Mouse (Mus musculus) bone marrow macrophage, adult 2 months (primary cell): ENCODE results near the gene Tenm4. TPM values are rescaled to one million over a fixed set of nuclear protein-coding genes. Genes with fewer than 3 reads are reported as not detected.
"Not testable (repeated sequence)": the region's sequence is repeated elsewhere in the genome, so short reads cannot be mapped to it uniquely, and the experiment has no call there.

Source experiments
- H3K27ac ChIP-seq: 2 replicates; pipeline ENCODE4 v1.5.1; 2012; ENCODE audit warnings: low read depth, low read length; ENCODE audit not compliant: insufficient read depth
- H3K4me1 ChIP-seq: 2 replicates; pipeline ENCODE4 v1.6.1; 2012; ENCODE audit warnings: low read length; ENCODE audit not compliant: control insufficient read depth, insufficient read depth
- H3K4me3 ChIP-seq: 2 replicates; pipeline ENCODE4 v1.5.1; 2012; ENCODE audit warnings: mild to moderate bottlenecking, low read length, moderate library complexity; ENCODE audit not compliant: insufficient read depth
- CTCF ChIP-seq: IDR thresholded peaks from 2 replicates; pipeline ENCODE4 v1.5.1; 2012; ENCODE audit warnings: low read depth, mild to moderate bottlenecking, low read length, moderate library complexity
- POLR2A ChIP-seq: IDR thresholded peaks from 2 replicates; pipeline ENCODE4 v1.6.1; 2012; ENCODE audit warnings: mild to moderate bottlenecking, low read depth, low read length, borderline replicate concordance
- polyA plus RNA-seq: library from polyadenylated mRNA; stranded (reverse); fragments of >200 nt; gene quantifications from 2 replicates; pipeline ENCODE4 v1.2.4, GENCODE M21; 2012; ENCODE audit not compliant: missing spikeins, insufficient read depth, insufficient read length

Tenm4 gene
- polyA plus RNA-seq, 1 experiment = not detected

DNA sequence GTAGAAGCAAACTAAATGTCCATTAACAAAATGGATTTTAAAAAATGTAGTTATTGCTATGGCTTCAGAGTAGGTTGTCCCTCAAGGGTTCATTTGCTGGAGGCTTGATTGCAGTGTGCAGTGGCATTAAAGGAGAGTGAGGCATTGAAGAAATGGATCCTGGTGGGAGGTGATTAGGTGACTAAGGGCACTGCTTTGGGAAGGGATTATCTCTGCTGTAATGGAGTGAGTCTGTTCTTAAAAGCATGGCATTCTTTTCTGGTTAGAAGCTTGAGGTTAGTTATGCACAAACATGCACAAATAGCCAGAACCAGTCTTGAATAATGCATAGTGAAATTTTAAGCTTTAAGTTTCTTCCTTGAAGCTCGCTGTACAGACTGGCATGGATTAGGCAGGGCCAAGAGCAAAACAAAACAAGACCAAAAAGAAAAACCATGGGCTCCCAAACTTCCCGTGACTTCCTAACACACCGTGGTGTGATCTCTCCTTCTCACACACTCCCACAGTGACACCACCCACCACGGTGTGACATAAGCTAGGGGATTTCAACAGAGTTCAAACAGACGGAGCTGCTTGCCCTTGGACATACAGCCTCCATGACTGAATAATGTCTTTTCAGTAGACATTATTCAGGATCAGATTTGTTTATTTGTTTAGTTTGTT is 772.8 kb downstream of the Tenm4 start:
- TF ChIP-seq POLR2A (no peak), CTCF (no peak)

GRCm38 (mm10) chr7:96946501-96946900 is 775.5 kb downstream of the Tenm4 start:
- H3K4me3 ChIP-seq, H3K4me1 ChIP-seq, H3K27ac ChIP-seq: not testable (repeated sequence)

More for the DNA sequence above, 772.8 kb downstream of the Tenm4 start:
- Histone ChIP-seq H3K4me3 (no peak overlapping the region), H3K4me1 (no peaks in the 10 kb centered on the region), H3K27ac (no peak overlapping the region)

DNA sequence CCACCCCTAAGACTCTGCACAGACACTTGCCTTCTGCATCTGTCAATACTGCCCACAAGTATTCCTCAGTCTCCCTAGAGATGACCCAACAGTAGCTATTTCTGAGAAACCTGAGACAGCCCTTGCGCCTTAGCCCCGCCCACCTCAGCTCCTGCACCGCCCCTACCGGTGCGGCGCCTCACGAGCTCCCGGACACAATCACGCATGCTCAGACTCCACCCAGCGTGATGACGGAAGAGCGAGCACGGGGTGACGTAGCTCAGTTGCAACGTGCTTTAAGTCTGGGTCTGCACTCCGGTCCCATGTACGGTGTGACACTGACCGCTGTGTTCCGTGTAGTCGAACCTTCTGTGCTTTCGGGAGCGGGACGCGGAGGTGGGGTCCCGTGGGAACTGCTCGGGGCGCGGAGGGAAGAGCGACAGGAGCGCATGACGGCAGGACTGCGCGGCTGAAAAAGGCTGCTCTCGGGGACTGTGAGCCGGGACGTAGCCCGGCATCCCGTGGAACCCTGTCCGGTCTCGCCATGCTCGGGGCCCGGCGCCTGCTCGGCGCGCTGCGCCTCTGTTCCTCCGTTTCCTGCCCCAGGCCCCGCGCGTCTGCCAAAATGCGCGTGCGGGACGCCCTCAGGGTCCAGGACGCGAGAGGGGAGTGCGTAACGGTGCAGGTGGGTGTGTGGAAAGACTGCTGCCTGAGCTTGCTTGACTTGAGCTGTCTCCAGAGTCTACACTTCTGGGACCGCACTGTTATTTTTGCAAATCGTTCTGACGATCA is 780.4 kb downstream of the Tenm4 start, which contains the start of gene Nars2:
Nars2 (plus strand) TSS at position 225 of the 771 bp plus-strand sequence.
- H3K4me3 ChIP-seq = peak within 1 kb of the TSS; percentile 83
- peak; percentile 19; the same call in 1 of the 2 replicates for TF ChIP-seq POLR2A
- TF ChIP-seq CTCF = no peak
- H3K4me1 ChIP-seq = peaks cover 5% of the 10 kb centered on the region; the same call in 1 of the 2 replicates
- peak within 1 kb of the TSS; percentile 42; the same call in 1 of the 2 replicates for H3K27ac ChIP-seq

- Histone ChIP-seq H3K4me1 (peaks cover 5% of the 10 kb centered on the region; the same call in 1 of the 2 replicates), H3K27ac (no peak overlapping the region), H3K4me3 (peak overlapping the region; percentile 83)
- no peak for TF ChIP-seq POLR2A
- TF ChIP-seq CTCF = no peak
Observed at GRCm38 (mm10) chr7:96952094-96952493, 781.0 kb downstream of the Tenm4 start.

DNA sequence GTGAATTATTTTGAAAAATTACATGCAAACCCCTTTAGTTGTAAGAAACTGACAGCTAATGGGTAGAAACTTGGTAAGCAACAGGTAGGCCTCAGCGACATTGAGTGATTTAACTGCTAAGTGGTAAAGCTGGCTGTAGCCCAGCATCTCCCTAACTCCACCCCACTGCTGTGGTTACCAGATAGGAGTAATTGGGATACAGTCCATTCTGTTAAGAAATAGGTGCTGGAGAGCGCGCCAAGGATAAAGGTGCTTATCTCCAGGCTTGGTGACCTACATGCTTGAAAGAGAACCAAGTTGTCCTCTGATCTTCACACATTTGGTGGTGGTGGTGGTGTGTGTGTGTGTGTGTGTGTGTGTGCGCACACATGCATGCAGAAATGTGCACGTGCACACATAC is 788.1 kb downstream of the Tenm4 start:
- no peak for TF ChIP-seq POLR2A
- no peak for TF ChIP-seq CTCF
- Histone ChIP-seq H3K27ac (no peak overlapping the region), H3K4me1 (no peaks in the 10 kb centered on the region), H3K4me3 (no peak overlapping the region)
